Mouse (Mus musculus) adrenal gland, adult 10 weeks (tissue): ENCODE measurements around the gene C1qtnf1. TPM values are rescaled to one million over a fixed set of nuclear protein-coding genes. Genes with fewer than 3 reads are reported as not detected.

Experiments used
- polyA plus RNA-seq: library from polyadenylated mRNA; stranded (reverse); fragments of 350-450 nt; fragmentation: Illumina TruSeq; extraction: RNeasy Lipid Tissue Mini Kit (QIAGEN cat#74804); gene quantifications from one replicate; pipeline ENCODE4 v1.2.3, GENCODE M21; 2014; ENCODE audit warnings: low read depth, low replicate concordance

C1qtnf1 gene
- 5.8 TPM for polyA plus RNA-seq

DNA sequence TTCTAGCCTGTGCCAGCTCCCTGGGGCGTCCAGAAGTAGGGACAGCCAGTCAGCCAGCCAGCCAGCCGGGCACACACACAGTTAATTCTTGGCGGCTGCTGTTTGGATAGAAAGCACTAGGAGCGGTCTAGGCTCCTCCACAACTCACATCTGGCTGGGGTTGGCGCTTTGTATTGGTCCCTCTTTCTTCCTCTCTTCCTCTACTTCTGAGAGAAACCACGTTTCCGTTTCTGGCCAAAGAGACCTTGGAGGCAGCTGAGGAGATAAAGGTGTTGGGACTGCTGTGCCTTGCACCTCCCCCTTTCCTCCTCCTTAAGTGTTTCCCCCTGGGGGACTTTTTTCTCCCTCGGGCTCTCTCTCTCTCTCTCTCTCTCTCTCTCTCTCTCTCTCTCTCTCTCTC lies at the start of gene C1qtnf1:
TSS of gene C1qtnf1 (plus strand) at position 218 of the 400 bp plus-strand sequence.

DNA sequence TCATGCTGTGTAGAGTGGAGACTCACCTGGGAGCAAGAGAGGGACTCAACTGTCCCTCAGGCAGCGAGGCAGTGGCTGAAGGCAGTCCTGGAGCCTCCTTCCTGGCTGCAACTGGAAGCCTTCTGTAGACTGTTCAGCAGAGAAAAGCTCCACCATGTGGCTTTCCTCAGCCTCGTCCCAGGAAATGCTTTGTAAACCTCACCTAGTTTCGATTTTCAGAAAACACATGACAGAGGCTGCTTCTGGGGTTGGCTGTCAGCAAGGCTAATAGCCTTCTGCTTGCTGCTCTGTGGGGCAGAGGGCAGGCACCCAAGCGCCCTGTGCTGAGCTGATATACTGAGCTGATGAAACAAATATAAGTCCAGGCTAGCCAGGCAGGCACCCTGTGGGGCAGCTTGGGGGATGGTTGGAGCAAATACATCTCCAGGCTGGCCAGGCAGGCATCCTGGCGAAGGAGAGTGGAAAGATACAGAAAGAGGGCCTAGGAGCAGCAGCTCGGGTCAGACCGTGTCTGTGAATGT lies 26.2 kb upstream of the C1qtnf1 start, which contains the start of gene Lgals3bp:
TSS of gene Lgals3bp (minus strand) at position 333 of the 521 bp plus-strand sequence.

DNA sequence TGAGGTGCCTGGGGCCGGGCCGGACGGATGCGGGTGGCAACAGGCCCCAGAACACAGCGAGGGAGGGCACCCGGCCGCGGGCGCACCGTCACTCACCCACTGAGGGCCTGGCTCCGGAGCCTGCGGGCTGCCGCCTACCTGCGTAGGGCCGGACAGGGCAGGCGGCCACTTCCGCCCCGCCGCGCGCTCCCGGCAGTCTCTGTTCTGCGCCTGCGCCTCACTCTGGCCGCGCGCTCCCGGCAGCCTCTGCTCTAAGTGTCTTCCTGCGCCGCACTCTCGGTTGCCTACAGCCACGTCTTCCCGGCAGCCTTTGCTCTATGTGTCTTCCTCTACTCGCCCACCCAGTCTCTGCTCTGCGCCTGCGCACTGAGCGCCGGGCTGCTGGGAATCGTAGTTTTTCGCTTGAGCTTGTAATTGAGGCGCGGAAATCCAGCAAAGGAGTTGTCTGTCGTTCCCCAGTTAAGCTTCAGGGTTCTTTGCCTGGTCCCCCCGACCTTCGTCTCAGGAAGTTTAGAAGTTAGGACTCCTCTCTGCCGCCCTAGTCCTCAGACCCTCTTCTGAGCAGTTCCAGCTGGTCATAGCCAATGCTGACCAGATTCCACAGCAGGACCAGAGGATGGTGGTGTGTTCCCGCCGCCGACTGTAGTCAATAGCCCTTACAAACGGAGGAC lies 9.0 kb upstream of the C1qtnf1 start, which contains the start of gene Cant1:
TSS of gene Cant1 (minus strand) at position 253 of the 671 bp plus-strand sequence.

DNA sequence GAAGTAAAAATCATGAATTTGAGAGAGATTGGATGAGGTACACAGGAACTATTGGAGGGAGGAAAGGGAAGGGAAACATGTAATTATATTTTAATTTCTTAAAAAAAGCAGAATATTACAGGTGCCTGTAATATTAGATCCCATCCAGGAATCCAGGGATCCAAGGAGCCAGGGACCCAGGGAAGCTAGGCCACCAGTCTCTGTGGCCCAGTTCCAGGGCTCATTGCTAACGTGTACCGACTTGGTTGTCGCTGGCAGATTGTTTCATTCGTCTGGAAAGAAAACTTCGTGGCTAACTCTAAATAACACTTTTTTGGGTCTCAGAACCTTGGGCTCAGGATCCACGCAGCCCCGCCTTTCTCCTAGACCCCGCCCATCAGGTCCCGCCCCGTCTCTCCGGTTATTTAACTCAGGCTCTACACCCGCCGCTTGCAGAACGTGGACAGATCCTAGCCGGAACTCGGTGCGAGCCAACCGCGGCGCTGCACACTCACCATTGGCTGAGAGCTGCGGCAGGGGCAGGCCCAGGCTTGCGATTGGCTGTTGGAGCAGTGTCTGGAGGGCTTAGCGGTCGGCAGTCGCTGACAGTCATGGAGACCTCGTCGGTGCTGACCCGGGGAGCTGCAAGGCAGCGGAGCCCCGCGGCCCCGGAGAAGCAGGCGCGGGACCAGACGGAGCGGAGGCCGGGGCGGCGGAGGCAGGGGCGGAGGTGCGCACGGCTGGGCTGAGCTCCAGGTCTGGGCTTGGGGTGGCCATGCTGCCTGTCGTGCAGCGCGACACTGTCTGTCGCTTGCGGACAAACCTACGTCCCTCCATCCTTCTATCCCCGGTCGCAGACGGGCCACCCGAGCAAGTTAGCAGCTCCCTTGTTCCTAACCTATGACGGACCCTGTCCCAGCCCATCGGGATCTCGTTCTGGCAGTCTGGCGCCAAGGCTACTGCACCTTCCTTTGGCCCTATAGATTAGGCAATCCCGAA lies 48.7 kb downstream of the C1qtnf1 start, which contains the start of gene Engase:
TSS of gene Engase (plus strand) at position 434 of the 978 bp plus-strand sequence.

Other genes starting within 250 kb of the C1qtnf1 start
- gene Cyth1, start 179.6 kb upstream of the C1qtnf1 start, polyA plus RNA-seq, result 37.4 TPM
- gene Usp36, start 138.0 kb upstream of the C1qtnf1 start, polyA plus RNA-seq, result 3.4 TPM
- not detected for gene Cep295nl, start 85.7 kb upstream of the C1qtnf1 start, polyA plus RNA-seq
- 85.3 TPM for gene Timp2, start 72.5 kb upstream of the C1qtnf1 start, polyA plus RNA-seq
- 39.3 TPM for gene Lgals3bp, start 26.1 kb upstream of the C1qtnf1 start, polyA plus RNA-seq
- gene Cant1, start 9.1 kb upstream of the C1qtnf1 start, polyA plus RNA-seq, result 4.8 TPM
- 0.47 TPM for gene Engase, start 48.6 kb downstream of the C1qtnf1 start, polyA plus RNA-seq